Mouse (Mus musculus) splenic B cell, adult 2 months (primary cell): ENCODE measurements at regions not wholly inside any gene's neighbourhood (a gene's known extent, or its start where the extent isn't known, plus 50 kb on each side); places are given as distances from the start of the nearest gene placed in this dataset.
"Not testable (repeated sequence)": the region's sequence is repeated elsewhere in the genome, so short reads cannot be mapped to it uniquely, and the experiment has no call there.

ENCODE experiments used
- DNase-seq: peaks from one replicate; pipeline ENCODE4 v3.0.0-alpha.2; 2011; ENCODE audit warnings: low read depth, low spot score
- H3K27me3 ChIP-seq: 2 replicates; pipeline ENCODE4 v1.6.1; 2012; ENCODE audit warnings: mild to moderate bottlenecking, low read length, moderate library complexity, mixed read lengths; ENCODE audit not compliant: control insufficient read depth, poor library complexity, insufficient read depth, severe bottlenecking
- H3K36me3 ChIP-seq: 2 replicates; pipeline ENCODE4 v1.6.1; 2012; ENCODE audit warnings: mild to moderate bottlenecking, low read length, moderate library complexity, mixed read lengths; ENCODE audit not compliant: control insufficient read depth, poor library complexity, insufficient read depth, severe bottlenecking

GRCm38 (mm10) chr7:73068534-73068933 is 306.8 kb upstream of the Rgma start:
- H3K36me3 ChIP-seq: no peaks in the 10 kb centered on the region
- H3K27me3 ChIP-seq: no peaks in the 10 kb centered on the region
- no peak for DNase-seq

DNA sequence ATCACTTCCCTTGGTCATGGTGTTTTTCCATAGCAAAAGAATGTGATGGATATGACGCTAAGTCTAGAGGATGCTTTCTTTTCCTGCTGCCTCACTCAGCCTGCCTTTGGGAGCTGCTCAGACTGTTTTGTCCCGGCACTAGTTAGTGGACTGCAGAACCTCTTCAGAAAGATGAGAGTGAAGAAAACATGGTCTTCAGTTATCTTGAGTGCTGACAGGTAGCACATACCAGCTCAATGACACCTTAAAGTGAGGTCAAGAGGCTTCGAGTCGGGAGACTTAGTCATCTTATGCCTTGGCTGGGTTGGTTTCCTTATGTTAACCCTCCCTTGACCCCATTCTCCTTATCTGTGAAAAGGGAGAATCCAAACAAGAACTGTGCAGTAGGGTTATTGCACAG is 306.0 kb upstream of the Rgma start:
- DNase-seq: no peak
- H3K27me3 ChIP-seq: no peaks in the 10 kb centered on the region
- no peaks in the 10 kb centered on the region for H3K36me3 ChIP-seq

DNA sequence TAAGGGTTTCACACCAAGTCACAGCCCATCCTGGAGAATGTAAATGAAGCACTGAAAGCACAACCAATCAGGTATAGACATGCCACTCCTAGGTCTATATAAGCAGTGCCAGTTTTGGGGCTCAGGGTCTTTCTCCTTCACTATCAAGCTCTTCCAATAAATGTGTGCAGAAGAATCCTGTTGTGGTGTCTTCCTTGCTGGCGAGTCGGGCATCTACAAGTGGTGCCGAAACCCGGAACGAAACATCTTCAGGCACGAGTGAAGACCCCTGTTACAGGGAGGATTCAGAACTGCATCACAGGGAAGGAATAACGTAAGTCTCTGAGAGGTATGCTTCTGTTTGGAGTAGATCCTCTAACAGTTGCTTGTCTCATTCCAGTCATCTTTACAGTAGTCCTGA is 299.9 kb upstream of the Rgma start:
- H3K36me3 ChIP-seq, H3K27me3 ChIP-seq, DNase-seq: not testable (repeated sequence)

DNA sequence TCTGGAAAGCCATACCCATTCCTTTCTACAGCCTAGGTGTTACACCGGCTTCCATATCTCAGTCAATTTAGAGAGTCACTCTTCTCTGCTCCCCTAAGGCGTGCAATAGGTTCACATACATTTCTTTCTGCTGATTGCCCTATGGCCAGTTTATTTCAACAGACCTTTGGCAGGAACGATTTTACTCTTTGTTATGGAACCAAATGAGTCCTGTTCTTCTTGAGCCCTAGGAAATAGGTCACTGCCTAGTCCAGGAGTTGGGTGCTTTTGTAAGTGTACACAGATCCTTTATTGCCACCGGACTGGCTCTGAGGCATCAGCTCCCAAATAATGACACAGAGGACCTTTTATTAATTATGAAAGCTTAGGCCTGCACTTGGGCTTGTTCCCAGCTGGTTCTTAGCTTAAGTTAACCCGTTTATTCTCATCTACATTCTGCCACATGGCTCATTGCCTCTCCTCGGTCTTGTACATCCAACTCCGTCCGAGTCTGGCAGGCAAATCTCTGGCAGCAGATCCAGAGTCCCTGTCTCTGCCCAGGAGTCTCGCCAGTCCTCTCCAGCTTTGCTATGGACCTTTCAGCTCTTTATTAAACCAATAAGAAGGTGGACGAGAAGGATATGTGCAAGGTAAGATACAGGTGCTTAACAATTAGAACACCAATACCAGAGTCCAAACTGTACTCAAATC is 287.7 kb upstream of the Rgma start:
- H3K27me3 ChIP-seq: no peaks in the 10 kb centered on the region
- DNase-seq: no peak
- no peaks in the 10 kb centered on the region for H3K36me3 ChIP-seq

DNA sequence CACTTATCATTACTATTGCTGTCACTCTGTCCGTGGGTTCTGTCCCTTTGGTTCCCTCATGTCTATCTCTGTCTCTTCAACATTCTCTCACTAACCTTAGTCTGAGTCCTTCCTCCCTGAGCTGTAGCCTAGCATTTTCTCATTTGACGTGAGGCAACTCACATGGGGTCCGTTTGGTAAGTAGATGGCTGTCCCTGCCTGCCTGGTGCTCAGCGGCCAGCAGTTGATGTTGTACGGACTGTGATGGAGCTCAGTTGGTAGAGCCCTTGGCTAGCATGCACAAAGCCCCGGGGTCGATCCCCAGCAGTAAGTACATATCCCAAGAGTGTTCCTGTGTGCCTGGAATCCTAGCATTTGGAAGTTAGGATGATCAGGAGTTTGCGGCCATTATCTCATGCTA is 287.0 kb upstream of the Rgma start:
- Histone ChIP-seq H3K36me3 (no peaks in the 10 kb centered on the region), H3K27me3 (no peaks in the 10 kb centered on the region)
- DNase-seq: no peak

DNA sequence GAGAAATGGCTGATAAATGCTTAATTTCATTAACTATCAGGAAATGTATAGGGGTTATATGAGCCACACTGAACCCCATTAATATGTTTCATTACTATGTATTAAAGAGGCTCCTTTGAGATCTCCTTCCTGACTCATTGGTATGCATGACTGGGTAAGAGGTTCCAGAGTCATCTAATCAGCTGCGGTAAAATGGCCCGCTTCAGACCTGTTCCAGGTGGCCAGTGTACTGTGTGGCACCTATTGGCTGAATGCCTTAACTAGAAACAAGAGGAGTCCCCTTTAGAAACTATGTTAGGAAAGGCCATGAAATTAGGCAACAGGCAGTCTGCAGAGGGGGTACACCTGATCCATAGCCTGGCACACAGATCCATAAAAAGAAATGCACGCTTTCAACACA is 283.6 kb upstream of the Rgma start:
- no peak for DNase-seq

GRCm38 (mm10) chr7:73094059-73094458 is 281.2 kb upstream of the Rgma start:
- DNase-seq: no peak
- H3K36me3 ChIP-seq: no peaks in the 10 kb centered on the region
- no peaks in the 10 kb centered on the region for H3K27me3 ChIP-seq

More for the DNA sequence above, 283.6 kb upstream of the Rgma start:
- Histone ChIP-seq H3K27me3 (no peaks in the 10 kb centered on the region), H3K36me3 (no peaks in the 10 kb centered on the region)

GRCm38 (mm10) chr7:73118871-73119270 is 256.4 kb upstream of the Rgma start:
- Histone ChIP-seq H3K36me3 (no peaks in the 10 kb centered on the region), H3K27me3 (no peaks in the 10 kb centered on the region)
- no peak for DNase-seq

DNA sequence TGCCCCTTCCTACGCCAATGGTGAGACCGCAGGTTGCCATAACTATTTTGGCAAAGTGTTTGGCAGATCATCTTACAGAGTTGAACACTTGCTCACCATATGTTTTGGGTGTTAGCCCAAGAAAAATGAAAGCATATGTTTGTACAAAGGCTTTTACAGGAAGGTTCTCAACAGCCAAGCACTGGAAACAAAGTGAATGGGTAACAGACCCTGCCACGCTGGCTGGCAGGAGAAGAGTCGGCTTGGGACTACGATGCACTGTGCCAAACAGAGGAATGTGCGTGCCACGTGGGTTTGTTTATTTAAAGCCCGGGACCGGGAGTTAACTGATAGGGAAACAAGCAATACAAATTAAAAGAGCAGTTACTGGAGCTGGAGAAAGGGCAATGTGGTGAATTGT is 255.0 kb upstream of the Rgma start:
- DNase-seq: no peak
- Histone ChIP-seq H3K36me3 (no peaks in the 10 kb centered on the region), H3K27me3 (no peaks in the 10 kb centered on the region)

DNA sequence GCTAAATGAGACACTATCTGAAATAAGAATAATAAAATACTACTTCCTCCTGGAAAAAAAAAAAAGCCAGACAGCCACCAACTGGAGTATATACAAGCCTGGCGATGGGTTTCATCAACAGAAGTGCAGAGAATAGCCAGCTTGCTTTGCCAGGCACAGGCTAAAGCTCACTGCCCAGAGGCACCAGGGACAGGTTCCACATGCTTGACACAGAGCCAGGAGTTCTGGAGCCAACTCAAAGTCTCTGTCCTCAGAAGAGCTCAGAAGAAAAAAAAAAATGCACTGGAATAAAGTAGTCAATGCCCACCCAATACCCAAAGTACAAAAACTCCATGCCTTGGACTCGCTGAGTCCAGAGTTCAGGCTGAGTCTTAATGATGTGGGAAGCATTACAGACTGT is 250.3 kb upstream of the Rgma start:
- DNase-seq: no peak
- Histone ChIP-seq H3K27me3 (no peaks in the 10 kb centered on the region), H3K36me3 (no peaks in the 10 kb centered on the region)

DNA sequence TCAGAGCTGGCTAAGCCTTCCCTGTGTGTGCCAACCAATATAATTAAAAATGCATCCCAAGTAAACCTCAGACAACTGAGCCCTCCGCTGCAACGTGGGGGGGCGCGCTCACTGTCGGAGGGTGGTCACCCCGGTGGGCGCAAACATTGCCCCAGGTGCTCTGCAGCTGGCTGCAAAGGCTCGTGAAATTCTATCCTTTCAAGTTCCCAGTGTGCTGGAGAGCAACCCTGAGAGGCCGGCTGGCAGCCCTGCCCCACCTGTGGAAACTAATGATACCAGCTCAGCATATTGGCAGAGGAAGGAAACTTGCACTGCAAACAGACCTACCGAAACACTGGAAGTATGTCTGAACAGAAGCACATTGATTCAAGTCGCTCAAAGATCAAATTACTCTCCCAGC is 249.4 kb upstream of the Rgma start:
- DNase-seq: no peak
- Histone ChIP-seq H3K36me3 (no peaks in the 10 kb centered on the region), H3K27me3 (no peaks in the 10 kb centered on the region)

- DNase-seq: no peak
- Histone ChIP-seq H3K27me3 (peaks cover 3% of the 10 kb centered on the region; the same call in 1 of the 2 replicates), H3K36me3 (no peaks in the 10 kb centered on the region)
These were observed 239.5 kb upstream of the Rgma start for GRCm38 (mm10) chr7:73135786-73136185.

- no peak for DNase-seq
- Histone ChIP-seq H3K27me3 (peaks cover 3% of the 10 kb centered on the region; the same call in 1 of the 2 replicates), H3K36me3 (no peaks in the 10 kb centered on the region)
These were observed 237.0 kb upstream of the Rgma start for GRCm38 (mm10) chr7:73138269-73138668.

- Histone ChIP-seq H3K36me3 (no peaks in the 10 kb centered on the region), H3K27me3 (peaks cover 3% of the 10 kb centered on the region; the same call in 1 of the 2 replicates)
- DNase-seq: no peak
These were observed 236.3 kb upstream of the Rgma start for GRCm38 (mm10) chr7:73138861-73139493.

DNA sequence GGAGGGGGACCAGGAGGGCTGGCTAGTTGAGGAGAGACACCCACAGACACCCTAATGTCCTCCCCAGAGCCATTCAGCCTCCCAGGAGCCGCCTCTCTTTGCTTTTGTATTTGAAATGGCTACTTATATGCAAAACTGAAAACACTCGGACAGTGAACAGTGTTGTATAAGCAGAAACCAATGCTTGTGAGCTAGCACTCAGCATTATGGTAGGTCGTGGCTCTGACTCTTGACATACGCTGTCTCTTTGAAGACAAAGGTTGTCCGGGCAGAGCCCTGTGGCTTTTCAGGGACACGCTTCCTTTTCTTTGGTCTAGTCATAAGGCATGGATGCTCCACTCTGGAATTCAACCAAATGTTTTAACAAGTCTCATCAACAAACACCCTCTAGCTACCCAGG is 235.4 kb upstream of the Rgma start:
- no peak for DNase-seq
- peaks cover 3% of the 10 kb centered on the region; the same call in 1 of the 2 replicates for H3K27me3 ChIP-seq

DNA sequence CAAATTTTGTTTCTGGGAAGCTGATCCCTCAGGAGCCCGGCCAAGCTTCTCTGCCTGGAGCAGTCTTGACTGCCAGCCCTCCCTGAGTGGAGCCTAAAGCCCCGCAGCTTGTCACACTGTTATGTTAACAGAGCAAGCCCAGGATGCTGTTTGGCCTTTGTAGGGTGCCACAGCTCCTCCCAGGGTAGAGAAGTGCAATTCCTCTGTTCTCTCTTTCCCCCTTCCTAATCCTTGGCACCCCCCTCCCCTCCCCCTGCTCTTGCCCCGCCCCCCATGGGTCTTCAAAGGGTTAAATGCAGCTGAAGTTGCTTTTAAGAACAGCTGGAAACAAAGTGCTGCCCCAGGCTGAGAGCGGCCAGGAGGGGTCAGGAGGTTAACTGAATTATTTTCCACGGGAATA is 234.1 kb upstream of the Rgma start:
- Histone ChIP-seq H3K27me3 (peaks cover 3% of the 10 kb centered on the region; the same call in 1 of the 2 replicates), H3K36me3 (no peaks in the 10 kb centered on the region)
- no peak for DNase-seq

More for the DNA sequence above, 235.4 kb upstream of the Rgma start:
- no peaks in the 10 kb centered on the region for H3K36me3 ChIP-seq
